Mouse (Mus musculus) adrenal gland (tissue): ENCODE results near the gene Gm42906.

Source experiments
- intact Hi-C: fragments of 180-260 bp; cut with DNase I; formaldehyde crosslinking; loops from one replicate; pipeline ENCODE4 v1.15.1; 2025

Gm42906 gene

DNA sequence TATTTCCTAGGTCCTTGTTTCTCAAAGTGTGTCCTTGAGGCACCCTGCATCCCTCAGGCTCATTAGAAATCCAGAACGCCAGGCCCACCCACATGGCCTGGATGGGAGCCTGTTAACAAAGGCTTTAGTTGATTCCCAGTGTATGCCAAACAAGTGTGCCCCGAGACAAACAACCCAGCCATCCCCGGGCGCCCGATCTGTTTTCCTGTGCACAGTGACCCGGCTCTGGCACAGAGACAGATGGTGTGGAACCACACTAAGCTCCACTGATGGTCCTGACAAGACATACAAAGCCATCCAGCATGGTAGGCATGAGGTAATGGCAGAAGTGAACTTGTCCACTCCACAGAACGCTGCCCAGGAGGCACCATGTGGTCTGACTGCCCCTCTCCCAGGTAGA lies 390.1 kb downstream of the Gm42906 start:
- intact Hi-C loops = no loop called here

DNA sequence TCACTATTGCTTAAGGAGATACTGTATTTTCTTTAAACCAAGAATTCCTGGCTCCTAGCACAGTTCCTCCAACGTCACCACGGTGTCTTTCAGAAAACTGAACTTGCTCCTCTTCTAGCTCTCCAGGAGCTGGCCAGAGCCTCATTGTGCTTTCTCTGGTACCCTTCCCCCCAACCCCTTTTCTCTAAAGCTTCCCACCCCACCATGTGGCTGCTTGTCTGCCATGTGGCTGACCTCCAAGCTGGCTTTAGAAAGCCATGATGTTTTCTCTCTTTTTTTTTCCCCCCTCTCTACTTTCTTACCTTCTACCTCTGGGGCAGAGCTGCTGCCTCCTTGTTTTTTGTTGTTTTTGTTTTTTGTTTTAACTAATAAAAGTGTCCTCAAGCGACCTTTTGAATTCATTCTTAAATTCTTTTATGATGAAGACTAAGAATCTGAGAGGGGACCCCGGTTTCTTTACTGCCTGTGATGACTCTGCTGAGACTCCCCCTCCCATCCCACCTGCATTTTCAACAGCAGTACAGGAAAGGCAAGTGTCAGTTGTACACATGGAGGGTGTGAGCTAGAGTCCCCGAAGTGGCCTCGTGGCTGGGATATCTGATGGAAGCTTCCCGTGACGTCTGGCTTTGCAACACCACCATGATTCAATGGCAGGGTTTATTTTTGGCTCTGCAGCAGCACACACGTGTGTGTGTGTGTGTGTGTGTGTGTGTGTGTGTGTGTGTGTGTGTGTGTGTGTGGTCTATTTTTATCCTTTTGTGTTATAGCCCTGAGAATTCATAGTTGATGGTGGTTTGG lies 393.0 kb downstream of the Gm42906 start:
- intact Hi-C loops = no loop called here

DNA sequence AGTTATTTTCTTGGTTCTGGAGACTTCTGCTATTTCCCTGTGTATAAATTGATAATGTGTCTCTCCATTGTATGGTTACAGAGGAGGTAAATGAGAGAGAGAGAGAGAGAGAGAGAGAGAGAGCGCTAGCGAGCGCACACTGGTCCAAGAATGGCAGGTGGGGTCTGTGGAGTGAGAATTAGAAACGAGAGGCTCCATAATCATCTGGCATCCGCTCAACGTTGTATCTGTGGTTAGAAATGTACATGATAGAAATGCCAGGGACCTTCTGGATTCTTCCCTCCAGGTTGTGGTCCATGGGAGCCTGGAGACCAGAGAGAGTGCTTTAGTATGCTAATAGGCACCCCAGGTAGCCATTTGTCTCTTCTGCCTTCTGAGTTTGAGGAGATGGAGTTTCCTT lies 399.1 kb downstream of the Gm42906 start:
- intact Hi-C loops = no loop called here

DNA sequence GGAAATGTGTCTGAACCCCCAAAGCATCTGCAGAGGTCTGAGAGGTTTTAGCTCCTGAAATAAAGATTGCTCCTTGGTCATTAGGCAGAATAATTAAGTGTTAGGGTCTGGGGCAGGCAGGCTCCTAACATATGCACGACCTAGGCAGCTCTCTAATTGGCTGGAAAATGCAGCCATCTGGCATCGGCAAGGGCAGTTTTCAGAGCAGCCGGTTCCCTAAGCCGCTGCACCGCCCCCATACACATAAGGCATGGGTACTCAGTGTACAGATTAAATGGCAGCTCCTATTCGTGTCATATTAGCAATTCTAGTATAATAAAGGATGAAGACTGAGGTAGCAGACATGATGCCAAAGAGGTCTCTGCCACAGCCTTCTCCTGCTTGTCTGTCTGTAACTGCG lies 400.8 kb downstream of the Gm42906 start:
- intact Hi-C loops = no loop called here

DNA sequence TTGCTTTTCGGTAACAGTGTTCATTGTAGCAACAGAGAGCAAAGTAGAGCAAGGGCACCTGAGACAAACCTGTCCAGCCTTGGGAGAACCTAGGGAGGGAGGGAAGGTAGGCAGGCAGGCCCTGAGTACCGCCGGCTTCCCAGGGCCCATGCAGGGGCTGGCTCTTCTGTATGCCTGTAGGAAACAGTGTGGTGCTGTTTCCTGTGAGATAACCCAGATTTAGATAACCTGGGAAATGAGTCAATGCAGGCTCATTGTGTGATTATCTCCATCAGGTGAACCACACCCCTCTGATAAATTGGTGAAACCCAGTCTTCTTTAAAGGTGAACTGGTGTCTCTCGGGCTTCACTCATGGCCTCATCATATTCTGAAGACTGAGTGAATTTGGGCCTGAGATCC lies 401.9 kb downstream of the Gm42906 start:
- intact Hi-C loops = no loop called here

DNA sequence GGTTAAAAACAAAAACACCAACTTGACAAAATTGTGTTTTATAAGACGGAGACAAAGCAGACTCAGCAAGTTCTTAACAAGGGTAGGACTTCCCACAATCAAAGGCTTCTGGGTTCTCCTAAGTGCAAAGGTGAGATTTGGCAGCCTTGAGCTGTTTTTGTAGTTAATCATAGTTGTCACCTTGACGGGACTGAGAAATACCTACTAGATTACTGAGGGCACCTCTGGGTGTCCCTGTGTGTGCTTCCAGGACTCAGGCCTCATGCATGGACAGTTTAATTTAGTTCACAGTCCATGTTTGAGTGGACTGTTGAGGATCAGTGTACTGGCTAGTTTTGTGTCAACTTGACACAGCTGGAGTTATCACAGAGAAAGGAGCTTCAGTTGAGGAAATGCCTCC lies 403.5 kb downstream of the Gm42906 start:
- intact Hi-C loops = no loop called here

DNA sequence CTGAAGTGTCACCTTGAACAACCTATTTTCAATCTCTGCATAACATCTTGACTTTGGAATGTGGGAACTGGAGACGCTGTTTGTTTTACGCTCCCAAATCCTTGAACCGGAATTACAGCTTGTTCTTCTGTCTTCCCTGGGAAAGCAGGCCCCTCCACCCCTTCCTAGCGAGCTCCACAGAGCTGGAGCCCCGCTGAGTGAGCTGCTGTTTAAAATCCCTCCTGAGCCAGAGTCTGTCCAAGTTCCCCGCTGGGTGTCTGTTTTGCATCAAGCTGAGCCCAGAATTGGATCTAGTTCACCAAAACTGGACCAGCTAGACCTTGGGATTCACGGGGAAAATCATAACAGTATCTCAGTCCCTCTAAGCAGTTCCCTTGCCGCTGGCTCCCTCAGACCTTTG lies 404.5 kb downstream of the Gm42906 start:
- intact Hi-C loops = no loop called here

DNA sequence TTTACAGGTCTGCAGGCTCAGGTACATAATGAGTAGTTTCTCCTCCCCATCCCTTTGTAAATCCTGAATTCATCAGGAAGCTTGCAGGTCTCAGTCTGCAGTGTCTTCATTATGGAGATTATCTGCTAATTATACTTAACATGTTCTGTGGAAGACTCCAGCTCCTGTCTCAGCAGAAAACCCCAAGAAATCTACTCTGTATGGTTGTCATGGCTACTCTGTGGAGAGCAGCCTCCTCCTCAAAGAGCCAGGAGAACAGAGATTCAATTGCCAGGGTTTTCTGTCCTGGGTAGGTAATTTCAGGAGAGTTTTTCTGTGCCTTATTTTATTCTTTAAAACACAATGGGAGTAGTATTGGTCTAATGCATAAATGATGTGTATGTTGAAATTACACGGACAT lies 405.0 kb downstream of the Gm42906 start:
- intact Hi-C loops = no loop called here

DNA sequence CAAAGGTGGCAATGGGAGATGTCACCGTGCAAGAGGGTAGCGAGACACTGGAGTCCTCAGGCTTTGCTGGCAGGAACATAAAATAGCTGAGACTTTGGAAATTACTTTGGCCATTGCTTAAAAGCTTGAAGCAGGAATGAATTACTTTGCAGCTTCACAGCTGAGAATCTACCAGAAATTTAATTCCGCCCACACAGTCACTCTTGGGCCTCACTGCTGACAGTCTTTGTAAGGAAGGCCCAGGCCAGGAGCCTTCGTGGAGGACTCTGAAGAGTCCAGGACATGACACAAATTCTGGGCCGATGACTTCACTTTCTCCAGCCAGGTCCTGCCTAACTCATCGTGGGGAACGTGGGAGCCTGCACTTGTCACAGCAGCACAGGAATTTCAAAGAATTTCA lies 405.9 kb downstream of the Gm42906 start:
- intact Hi-C loops = no loop called here

DNA sequence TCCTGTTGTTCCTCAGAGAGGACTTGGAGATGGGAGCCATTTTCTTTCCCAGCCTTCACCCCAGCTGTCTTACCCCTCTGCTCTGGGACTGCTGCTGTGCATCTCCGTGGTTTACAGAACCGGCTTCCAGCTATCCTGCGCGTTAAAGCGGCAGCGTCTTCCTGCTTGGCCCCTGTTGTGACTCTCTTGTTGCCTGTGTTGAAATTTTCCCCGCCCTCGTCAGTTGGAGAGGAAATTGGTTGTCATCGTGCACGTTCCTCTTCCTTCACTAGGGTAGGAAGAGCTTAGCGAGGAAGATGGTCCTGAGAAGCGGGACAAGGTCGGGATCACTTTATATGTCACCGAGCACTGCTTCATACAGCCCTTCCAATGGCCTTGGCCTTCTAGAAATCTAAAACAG lies 407.1 kb downstream of the Gm42906 start:
- intact Hi-C loops = no loop called here

DNA sequence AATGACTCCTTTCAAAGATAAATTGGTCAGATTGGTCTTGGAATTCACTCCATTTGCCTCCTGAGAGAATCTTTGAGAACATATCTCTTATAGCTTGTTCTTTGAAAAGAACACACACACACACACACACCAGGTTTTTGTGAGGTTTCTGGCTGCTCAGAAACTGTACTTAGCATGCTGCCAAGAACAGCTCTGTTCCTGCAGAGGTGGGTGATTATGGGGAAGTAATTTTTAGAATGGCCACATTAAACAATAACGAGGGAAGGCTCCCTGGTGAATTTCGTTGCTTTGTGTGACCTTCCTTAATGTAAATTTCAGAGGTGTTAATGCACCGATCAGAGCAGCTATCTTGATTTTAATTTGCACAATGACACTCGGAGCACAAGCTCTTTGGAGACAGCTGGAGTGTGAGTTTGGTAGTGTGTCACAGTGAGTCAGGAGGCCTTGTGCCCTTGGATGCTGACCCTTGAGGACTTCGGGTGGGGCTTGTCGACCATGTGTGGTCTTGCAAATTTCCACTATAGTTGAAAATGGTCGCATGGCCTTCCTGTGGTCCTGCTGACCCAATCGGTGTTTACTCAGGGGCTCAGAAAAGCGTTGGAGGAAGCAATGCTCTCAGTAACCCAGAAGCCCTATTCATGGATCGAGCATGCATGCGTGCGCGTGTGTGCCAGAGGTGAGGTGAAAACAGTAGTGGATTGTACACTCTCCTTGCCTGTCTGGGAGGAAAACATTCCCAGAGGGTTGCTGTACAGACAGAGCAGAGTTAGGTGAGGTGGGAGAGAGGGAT lies 407.7 kb downstream of the Gm42906 start:
- intact Hi-C loops = no loop called here

DNA sequence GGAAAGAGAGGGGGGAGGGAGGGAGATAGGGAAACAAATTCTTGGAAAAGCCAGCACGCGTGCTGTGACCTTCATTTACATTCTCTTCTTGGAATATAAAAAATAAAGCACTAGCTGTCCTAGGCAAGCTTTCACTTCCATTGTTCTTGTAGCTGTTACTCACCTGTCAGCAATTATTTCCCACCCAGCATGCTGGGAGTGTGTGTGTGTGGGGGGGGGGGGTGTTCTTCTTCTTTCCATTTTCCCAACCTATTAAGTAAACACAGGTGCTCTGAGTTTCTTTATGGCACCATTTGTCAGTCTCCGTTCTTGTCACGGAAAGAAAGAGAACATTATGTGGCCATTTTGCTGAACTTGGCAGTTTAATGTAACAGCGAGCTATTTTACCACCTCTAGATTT lies 409.0 kb downstream of the Gm42906 start:
- intact Hi-C loops = no loop called here

DNA sequence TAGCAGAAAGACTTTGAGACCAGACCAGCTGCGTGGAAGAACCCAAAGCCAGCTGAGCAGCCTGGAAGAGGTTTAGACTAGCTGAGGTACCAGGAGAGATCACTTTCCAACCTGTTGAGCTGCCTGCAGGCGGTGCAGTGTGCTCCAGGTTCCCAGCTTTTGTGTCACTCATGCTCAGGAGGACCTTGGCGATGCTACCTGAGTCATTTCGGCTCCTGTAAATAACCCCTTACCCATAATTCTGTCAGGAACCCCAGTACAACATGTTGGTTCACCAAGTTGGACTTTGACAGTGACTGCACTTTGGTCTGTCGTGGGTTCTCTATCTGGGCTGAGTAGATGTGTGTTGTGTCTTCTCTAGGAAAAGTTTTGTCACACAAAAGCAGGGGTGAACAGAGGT lies 409.5 kb downstream of the Gm42906 start:
- intact Hi-C loops = no loop called here
